Mouse (Mus musculus) left cerebral cortex, postnatal 14 days (tissue): Measurements from ENCODE around the gene Gm37419. TPM values are rescaled to one million over a fixed set of nuclear protein-coding genes. Genes with fewer than 3 reads are reported as not detected.
A peak's percentile ranks its signal among the peaks of the same experiment; 100 is the strongest.

Experiments used
- DNase-seq, 2 experiments: peaks; one replicate each; pipeline ENCODE4 v3.0.0; 2021 to 2022; ENCODE audit warnings: low spot score in 2 of 2, mixed read lengths in 1 of 2
- intact Hi-C: fragments of 180-260 bp; cut with DNase I; formaldehyde crosslinking; loops from one replicate; pipeline ENCODE4 v1.15.1; 2025
- total RNA-seq, 2 experiments: library from RNA; stranded (reverse); gene quantifications; 2 replicates each; pipeline ENCODE4 v1.2.3; 2021

Gene Gm37419
- total RNA-seq, 2 experiments from 2014 or later, result not detected

- intact Hi-C loops, result loop anchor here (5.0 kb wide), 1 partner anchor 337 kb away; no protein-coding TSS in a partner anchor
- no peak for DNase-seq
Measured at GRCm38 (mm10) chr16:23990161-23990970, 2.1 kb downstream of the Gm37419 start.

- intact Hi-C loops, result loop anchor here (5.0 kb wide), 1 partner anchor 336 kb away; no protein-coding TSS in a partner anchor
- peak; percentile 91 to 94 for DNase-seq
Measured at GRCm38 (mm10) chr16:23991170-23991569, 2.9 kb downstream of the Gm37419 start.

DNA sequence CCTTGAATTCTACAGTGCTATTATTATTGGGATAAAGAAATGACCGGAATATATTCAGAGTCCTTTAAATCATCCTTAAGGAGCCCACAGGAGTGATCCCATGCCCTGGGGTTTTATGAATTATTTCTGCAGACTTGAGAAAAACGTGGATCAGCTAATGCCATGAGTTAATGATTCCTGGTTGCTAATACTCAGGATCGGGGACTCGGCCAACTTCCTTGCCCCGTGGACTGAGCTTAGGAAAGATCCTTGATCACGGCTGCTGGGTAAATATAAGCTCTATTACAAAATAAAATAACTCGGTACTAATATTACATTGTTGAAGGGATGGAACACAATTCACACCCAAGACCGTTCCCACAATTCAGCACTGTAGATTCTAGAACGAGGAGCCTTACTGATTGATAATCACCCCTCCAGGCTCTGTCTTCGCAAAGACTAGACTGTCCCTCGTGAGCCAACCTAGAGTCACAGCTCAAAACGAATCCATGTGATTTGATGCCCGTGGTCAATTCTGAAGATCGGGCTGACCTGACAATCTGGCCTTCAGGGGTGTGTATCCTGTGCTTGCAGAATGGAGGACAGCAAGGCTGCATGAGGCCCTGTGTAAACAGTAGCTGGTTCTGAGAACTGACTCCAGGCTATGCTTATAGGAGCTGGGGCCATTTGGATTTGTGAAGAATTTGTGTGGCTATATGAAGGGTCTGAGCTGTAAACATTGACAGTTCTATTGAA lies 3.7 kb downstream of the Gm37419 start:
- DNase-seq, result no peak
- intact Hi-C loops, result loop anchor here (5.0 kb wide), 1 partner anchor 335 kb away; no protein-coding TSS in a partner anchor

- intact Hi-C loops, result loop anchor here (5.0 kb wide), 1 partner anchor 334 kb away; no protein-coding TSS in a partner anchor
- no peak for DNase-seq
Measured at GRCm38 (mm10) chr16:23993351-23994321, 5.4 kb downstream of the Gm37419 start.

DNA sequence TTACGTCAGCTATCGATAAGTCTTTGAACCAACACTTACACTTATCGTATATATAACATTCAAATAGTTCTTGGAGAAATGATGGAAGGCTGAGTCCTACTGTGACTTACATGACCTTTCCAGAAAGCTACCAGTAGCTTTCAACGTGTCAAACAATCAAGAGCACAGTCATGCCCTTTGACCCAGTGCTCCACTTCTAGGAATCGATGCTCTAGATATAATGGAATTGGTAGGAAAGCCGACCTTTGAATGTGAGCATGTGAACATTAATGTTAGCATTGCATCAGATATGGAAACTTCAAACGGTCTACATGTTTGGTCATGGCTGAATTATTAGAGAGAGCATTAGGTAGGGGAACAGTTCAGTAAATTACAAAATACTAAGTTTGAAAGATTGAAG lies 8.1 kb downstream of the Gm37419 start:
- intact Hi-C loops, result no loop called here
- DNase-seq, result no peak

DNA sequence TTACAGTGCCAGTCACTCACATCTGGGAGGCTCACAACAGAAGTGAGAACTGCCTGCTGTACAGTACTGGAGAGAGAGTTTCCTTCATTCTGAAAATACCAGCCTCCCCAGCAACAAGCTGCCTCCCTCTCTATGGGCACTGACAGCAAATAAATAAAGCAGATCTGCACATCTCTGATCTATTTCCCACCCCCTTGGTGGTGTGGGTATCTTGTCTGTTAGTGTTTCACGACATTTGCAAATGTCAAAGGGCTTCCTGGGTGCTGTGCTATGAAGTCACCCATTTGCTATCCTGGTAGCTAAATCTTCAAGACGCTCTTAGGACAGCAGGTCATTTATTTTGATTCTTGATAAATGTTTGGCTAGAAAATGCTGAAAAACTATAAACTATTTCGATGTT lies 8.9 kb downstream of the Gm37419 start:
- intact Hi-C loops, result no loop called here
- no peak for DNase-seq

DNA sequence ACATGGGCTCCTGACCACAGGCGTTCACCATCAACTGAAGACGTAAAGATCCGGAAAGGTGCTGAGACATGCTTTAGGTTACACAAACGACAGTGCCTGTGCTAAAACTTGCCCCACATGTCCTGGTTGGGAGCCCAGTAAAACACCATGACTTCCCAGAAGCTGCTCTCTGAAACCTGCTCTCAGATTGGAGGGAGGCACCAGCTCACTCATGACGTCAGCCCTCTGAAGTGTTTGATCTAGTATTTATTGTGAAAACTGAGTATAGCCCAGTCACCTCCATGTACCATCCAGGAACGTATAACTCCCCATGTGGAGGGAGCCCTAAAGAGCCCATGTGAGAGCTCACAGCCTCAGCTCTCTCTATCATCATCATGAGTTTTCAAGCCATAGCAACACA lies 9.6 kb downstream of the Gm37419 start:
- intact Hi-C loops, result no loop called here

GRCm38 (mm10) chr16:24005928-24006327 lies 17.6 kb downstream of the Gm37419 start:
- intact Hi-C loops, result no loop called here
- DNase-seq, result no peak

More for the DNA sequence above, 9.6 kb downstream of the Gm37419 start:
- DNase-seq, result no peak

- DNase-seq, result no peak
- intact Hi-C loops, result no loop called here
Measured at GRCm38 (mm10) chr16:24009891-24010290, 21.6 kb downstream of the Gm37419 start.

GRCm38 (mm10) chr16:24011306-24011705 lies 23.0 kb downstream of the Gm37419 start:
- DNase-seq, result no peak
- intact Hi-C loops, result no loop called here

DNA sequence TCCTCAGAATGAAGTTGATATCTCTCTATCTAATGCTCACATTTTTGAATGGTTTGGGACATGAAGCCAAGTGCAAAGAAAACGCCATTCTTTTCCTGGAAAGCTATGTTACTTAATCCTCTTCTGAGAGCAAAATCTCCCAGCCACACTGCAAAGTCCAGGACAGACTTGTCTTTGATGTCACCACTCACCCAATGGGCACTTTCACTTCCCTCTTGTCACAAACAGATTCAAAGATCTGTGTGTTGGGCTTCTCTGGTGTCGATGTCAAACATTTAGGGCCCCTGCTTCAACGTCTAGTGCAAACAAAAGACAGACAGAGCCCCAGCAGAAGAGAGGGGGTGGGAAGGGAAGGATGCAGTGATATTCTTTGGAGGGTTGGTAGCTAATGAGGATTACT lies 23.8 kb downstream of the Gm37419 start:
- intact Hi-C loops, result no loop called here

DNA sequence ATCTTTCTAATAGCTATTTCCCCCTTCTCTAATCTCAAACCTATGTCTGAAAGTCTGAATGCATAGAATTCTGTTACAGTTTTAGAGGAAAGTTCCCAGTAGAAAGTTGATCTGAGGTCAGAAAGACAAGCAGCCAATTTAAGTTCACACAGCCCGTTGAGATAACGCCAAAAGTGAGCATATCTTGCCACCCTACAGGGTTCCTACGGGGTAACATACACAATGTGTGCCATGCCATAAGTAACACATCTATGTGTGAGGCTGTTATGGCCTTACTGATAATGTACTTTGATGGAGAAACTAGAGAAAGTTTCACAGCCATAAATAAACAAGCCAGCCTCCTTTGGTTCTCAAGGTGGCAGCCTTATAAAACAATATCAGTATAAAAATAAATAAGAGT lies 26.1 kb downstream of the Gm37419 start:
- DNase-seq, result no peak
- intact Hi-C loops, result no loop called here

More for the DNA sequence above, 23.8 kb downstream of the Gm37419 start:
- no peak for DNase-seq

DNA sequence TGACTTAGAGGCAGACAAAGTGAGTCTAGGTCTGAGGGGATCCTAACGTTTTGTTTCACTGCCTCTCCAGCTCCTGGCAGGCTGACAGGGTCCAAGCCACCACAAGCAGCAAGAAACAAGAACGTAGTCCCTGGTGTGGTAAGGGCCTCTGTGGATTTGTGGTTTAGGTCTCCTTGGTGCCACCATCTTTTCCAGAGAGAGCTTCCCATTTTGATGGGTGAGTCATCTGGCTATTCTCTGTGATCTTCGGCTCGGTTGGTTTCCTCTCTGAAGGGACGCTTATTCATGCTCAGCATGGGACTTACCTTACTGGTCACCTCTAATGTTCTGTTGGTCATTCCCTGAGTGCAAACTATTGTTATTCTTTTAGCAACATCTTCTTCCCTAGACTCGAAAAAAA lies 28.0 kb downstream of the Gm37419 start:
- no peak for DNase-seq
- intact Hi-C loops, result no loop called here

DNA sequence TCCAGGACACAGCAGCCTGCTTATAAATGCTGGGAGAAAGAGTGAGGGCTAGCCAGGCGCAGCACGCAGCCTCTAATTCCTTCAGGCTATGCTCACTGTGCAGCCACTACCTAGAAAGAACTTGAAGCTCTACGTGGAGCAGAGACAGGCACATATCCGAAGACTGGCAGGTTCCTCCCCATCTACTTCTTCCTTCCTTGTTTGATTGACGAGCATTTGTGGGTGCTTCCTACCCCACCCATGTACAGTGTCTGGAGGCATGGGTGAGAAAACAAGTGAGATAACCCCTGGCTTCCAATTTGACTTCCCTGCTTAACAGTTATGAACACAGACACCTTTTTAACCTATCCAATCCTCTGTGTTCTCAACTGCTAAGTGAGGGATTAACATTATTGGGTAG lies 28.5 kb downstream of the Gm37419 start:
- DNase-seq, result no peak
- intact Hi-C loops, result no loop called here

GRCm38 (mm10) chr16:24021722-24022121 lies 33.4 kb downstream of the Gm37419 start:
- intact Hi-C loops, result no loop called here
- no peak for DNase-seq

DNA sequence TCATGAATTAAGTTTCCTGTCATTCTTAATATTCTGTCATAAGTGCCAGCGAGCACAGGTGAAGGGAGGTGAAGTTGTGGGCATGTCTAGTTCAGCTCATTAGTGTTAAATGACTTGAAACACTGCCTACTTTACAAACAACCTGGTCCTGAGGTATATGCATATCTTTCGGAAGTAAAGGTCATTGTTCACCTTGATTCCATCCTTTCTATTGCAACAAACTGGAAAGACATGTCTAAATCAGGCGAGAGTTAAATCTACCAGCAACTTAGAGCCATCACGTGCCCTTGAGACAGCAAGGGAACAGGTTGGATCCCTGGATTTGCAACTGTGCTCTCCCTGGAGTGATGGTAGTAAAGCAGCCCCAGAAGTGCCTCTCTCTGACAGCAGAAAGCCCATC lies 34.3 kb downstream of the Gm37419 start:
- intact Hi-C loops, result no loop called here

GRCm38 (mm10) chr16:24025442-24025841 lies 37.2 kb downstream of the Gm37419 start:
- no peak for DNase-seq
- intact Hi-C loops, result no loop called here

More for the DNA sequence above, 34.3 kb downstream of the Gm37419 start:
- DNase-seq, result no peak

DNA sequence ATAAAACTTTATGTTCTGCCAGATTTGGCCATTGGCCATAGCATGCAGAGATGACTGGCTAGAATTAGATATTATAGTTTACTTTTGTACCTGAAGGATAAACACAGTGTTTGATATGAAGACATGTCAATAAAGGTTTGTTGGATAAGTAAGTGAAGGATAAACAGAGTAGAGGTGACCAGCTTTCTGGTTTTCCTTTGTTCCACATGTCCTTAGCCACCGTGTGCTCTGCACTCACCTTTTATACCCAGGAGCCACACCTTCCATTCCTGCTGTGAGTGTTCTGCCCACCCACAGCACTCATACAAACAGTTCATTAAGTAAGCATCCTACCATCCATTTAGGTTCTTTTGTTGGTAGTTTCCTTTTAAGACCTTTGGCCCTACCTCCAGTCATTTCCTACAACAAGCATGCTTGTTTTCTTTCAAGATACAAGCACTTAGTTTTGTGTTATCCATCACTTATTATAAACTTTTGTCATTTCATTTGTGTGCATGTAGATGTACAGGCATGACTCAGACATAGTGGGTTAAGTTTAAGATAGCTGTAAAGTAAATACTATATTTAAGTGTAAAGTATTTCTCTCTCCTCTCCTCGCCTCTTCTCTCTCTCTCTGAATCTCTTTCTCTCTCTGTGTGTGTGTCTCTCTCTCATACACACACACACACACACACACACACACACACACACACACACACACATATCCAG lies 41.8 kb downstream of the Gm37419 start:
- intact Hi-C loops, result no loop called here
- no peak for DNase-seq

GRCm38 (mm10) chr16:24033259-24033658 lies 45.0 kb downstream of the Gm37419 start:
- DNase-seq, result no peak
- intact Hi-C loops, result no loop called here
